Mouse (Mus musculus) hindbrain, postnatal 0 days (tissue): ENCODE results near the gene Lrp6. TPM values are rescaled to one million over a fixed set of nuclear protein-coding genes. Genes with fewer than 3 reads are reported as not detected.

ENCODE experiments used
- ATAC-seq: fragments of 200-750 bp; cut with Nextera tagmentation; 2 replicates; pipeline ENCODE4 v1.8.0; 2017; ENCODE audit warnings: mild to moderate bottlenecking, moderate TSS enrichment, moderate library complexity
- DNase-seq: peaks from one replicate; pipeline ENCODE4 v3.0.0-alpha.2; 2015; ENCODE audit warnings: low spot score
- H3K27ac ChIP-seq: fragments of 300-500 bp; sonication (generic); 2 replicates; pipeline ENCODE4 v1.5.1; 2014; ENCODE audit warnings: mild to moderate bottlenecking
- H3K27me3 ChIP-seq: fragments of 300-500 bp; sonication (generic); 2 replicates; pipeline ENCODE4 v1.6.1; 2014; ENCODE audit warnings: low read length, mixed read lengths; ENCODE audit not compliant: insufficient read depth
- H3K36me3 ChIP-seq: fragments of 300-500 bp; sonication (generic); 2 replicates; pipeline ENCODE4 v1.6.1; 2014; ENCODE audit warnings: low read length, mixed read lengths; ENCODE audit not compliant: insufficient read depth
- H3K4me1 ChIP-seq: fragments of 300-500 bp; sonication (generic); 2 replicates; pipeline ENCODE4 v1.6.1; 2014; ENCODE audit warnings: antibody characterized with exemption, low read length, mixed read lengths; ENCODE audit not compliant: insufficient read depth
- H3K4me2 ChIP-seq: fragments of 300-500 bp; sonication (generic); 2 replicates; pipeline ENCODE4 v1.6.1; 2014; ENCODE audit warnings: low read depth, mild to moderate bottlenecking, low read length, moderate library complexity, mixed read lengths
- H3K4me3 ChIP-seq: fragments of 300-500 bp; sonication (generic); 2 replicates; pipeline ENCODE4 v1.5.1; 2014; ENCODE audit warnings: low read length
- H3K9ac ChIP-seq: fragments of 300-500 bp; sonication (generic); replicated peaks from 2 replicates; pipeline ENCODE4 v1.6.1; 2014; ENCODE audit warnings: mild to moderate bottlenecking, low read length, moderate library complexity, mixed read lengths
- H3K9me3 ChIP-seq: fragments of 300-500 bp; sonication (generic); 2 replicates; pipeline ENCODE4 v1.6.1; 2016; ENCODE audit warnings: low read length, mixed read lengths
- CTCF ChIP-seq: IDR thresholded peaks from 2 replicates; pipeline ENCODE4 v1.5.1; 2016; ENCODE audit warnings: antibody characterized with exemption, control low read depth, low read depth
- WGBS: fragments of 180-500 bp; shearing (Covaris S2); extraction: QIAGEN DNeasy Blood & Tissue Kit; methylation state at CpG from one replicate; pipeline ENCODE4 v1.1.7; 2014; 5-methylcytosine and 5-hydroxymethylcytosine counted together
- polyA plus RNA-seq: library from polyadenylated mRNA; unstranded; fragments of >200 nt; fragmentation: Nextera tagmentation; extraction: Ambion mirVana; gene quantifications from 2 replicates; pipeline ENCODE4 v1.2.1, GENCODE M21; 2015
- total RNA-seq: library from RNA; depleted of rRNA; stranded (reverse); fragments of >200 nt; gene quantifications from 2 replicates; pipeline ENCODE4 v1.2.3, GENCODE M21; 2014

The Lrp6 gene
- total and polyA plus RNA-seq, 2 experiments from 2014 or later = 13.0 to 23.9 TPM

- TF ChIP-seq CTCF = no peak
- DNase-seq (no peak), ATAC-seq (no peak)
- WGBS = 84% methylated on average over 9 of the region's 9 CpGs
- Histone ChIP-seq H3K36me3 (no peaks in the 10 kb centered on the region), H3K4me1 (0 out of 2 replicates have a peak, but pooled peaks cover 1% of the 10 kb centered on the region), H3K9ac (no peak overlapping the region), H3K27ac (no peak overlapping the region), H3K27me3 (no peaks in the 10 kb centered on the region), H3K9me3 (no peaks in the 10 kb centered on the region), H3K4me2 (no peak overlapping the region), H3K4me3 (no peak overlapping the region)
Measured at GRCm38 (mm10) chr6:134434866-134435390, 131.8 kb downstream of the Lrp6 start.

- H3K27me3 ChIP-seq = no peaks in the 10 kb centered on the region
- H3K9ac ChIP-seq = no peak overlapping the region
- H3K36me3 ChIP-seq = no peaks in the 10 kb centered on the region
- H3K4me3 ChIP-seq = no peak overlapping the region
- TF ChIP-seq CTCF = no peak
- WGBS = 65% methylated on average over 6 of the region's 6 CpGs
- no peaks in the 10 kb centered on the region for H3K4me1 ChIP-seq
- H3K9me3 ChIP-seq = no peaks in the 10 kb centered on the region
- H3K27ac ChIP-seq = no peak overlapping the region
- H3K4me2 ChIP-seq = no peak overlapping the region
- ATAC-seq = no peak
- DNase-seq = no peak
Measured at GRCm38 (mm10) chr6:134434044-134434443, 132.7 kb downstream of the Lrp6 start.

GRCm38 (mm10) chr6:134433281-134433680, 133.5 kb downstream of the Lrp6 start:
- H3K27me3 ChIP-seq = no peaks in the 10 kb centered on the region
- no peak overlapping the region for H3K4me3 ChIP-seq
- ATAC-seq (no peak), DNase-seq (no peak)
- no peak overlapping the region for H3K27ac ChIP-seq
- TF ChIP-seq CTCF = no peak
- no peak overlapping the region for H3K9ac ChIP-seq
- H3K36me3 ChIP-seq = no peaks in the 10 kb centered on the region
- 92% methylated on average over 3 of the region's 3 CpGs for WGBS
- no peaks in the 10 kb centered on the region for H3K9me3 ChIP-seq
- no peaks in the 10 kb centered on the region for H3K4me1 ChIP-seq
- H3K4me2 ChIP-seq = no peak overlapping the region

GRCm38 (mm10) chr6:134431583-134431982, 135.2 kb downstream of the Lrp6 start:
- no peak for TF ChIP-seq CTCF
- H3K4me3 ChIP-seq = no peak overlapping the region
- no peak overlapping the region for H3K9ac ChIP-seq
- H3K4me1 ChIP-seq = no peaks in the 10 kb centered on the region
- 31% methylated on average over 4 of the region's 4 CpGs for WGBS
- no peaks in the 10 kb centered on the region for H3K27me3 ChIP-seq
- ATAC-seq (no peak), DNase-seq (no peak)
- no peaks in the 10 kb centered on the region for H3K9me3 ChIP-seq
- H3K27ac ChIP-seq = no peak overlapping the region
- no peak overlapping the region for H3K4me2 ChIP-seq
- H3K36me3 ChIP-seq = no peaks in the 10 kb centered on the region

GRCm38 (mm10) chr6:134430161-134430799, 136.5 kb downstream of the Lrp6 start:
- Histone ChIP-seq H3K9ac (no peak overlapping the region), H3K27me3 (no peaks in the 10 kb centered on the region), H3K4me2 (no peak overlapping the region), H3K4me3 (no peak overlapping the region), H3K27ac (no peak overlapping the region), H3K9me3 (no peaks in the 10 kb centered on the region), H3K36me3 (no peaks in the 10 kb centered on the region), H3K4me1 (no peaks in the 10 kb centered on the region)
- DNase-seq (no peak), ATAC-seq (no peak)
- 82% methylated on average over 9 of the region's 9 CpGs for WGBS
- TF ChIP-seq CTCF = no peak

GRCm38 (mm10) chr6:134428455-134428854, 138.3 kb downstream of the Lrp6 start:
- H3K4me2 ChIP-seq = no peak overlapping the region
- no peaks in the 10 kb centered on the region for H3K4me1 ChIP-seq
- no peaks in the 10 kb centered on the region for H3K27me3 ChIP-seq
- WGBS = 80% methylated on average over 5 of the region's 5 CpGs
- no peak for TF ChIP-seq CTCF
- DNase-seq = no peak
- no peaks in the 10 kb centered on the region for H3K36me3 ChIP-seq
- no peak overlapping the region for H3K4me3 ChIP-seq
- no peak for ATAC-seq
- H3K27ac ChIP-seq = no peak overlapping the region
- no peaks in the 10 kb centered on the region for H3K9me3 ChIP-seq
- no peak overlapping the region for H3K9ac ChIP-seq

GRCm38 (mm10) chr6:134427165-134427564, 139.6 kb downstream of the Lrp6 start:
- no peaks in the 10 kb centered on the region for H3K36me3 ChIP-seq
- no peak overlapping the region for H3K9ac ChIP-seq
- TF ChIP-seq CTCF = peak; percentile 74
- ATAC-seq (no peak), DNase-seq (peak; percentile 57)
- no peaks in the 10 kb centered on the region for H3K9me3 ChIP-seq
- no peaks in the 10 kb centered on the region for H3K27me3 ChIP-seq
- H3K4me3 ChIP-seq = no peak overlapping the region
- WGBS = 72% methylated on average over 3 of the region's 3 CpGs
- H3K27ac ChIP-seq = no peak overlapping the region
- no peaks in the 10 kb centered on the region for H3K4me1 ChIP-seq
- H3K4me2 ChIP-seq = no peak overlapping the region
